8 mouse cellular contexts compared by ENCODE assay signal in genomic region chr9:66713135-66714021, GRCm38 (mm10). TPM values are rescaled to one million over a fixed set of nuclear protein-coding genes. Genes with fewer than 3 reads are reported as not detected.
DNase-seq lines count a peak whose midpoint lies in the region; ATAC-seq and TF ChIP-seq lines count a peak whose summit lies in the region.

Car12 (plus strand) TSS chr9:66713686.

- 9% methylated on average over 29 of the region's 29 CpGs for WGBS in thymus, adult 2 months

- H3K4me3 ChIP-seq in thymus, adult 2 months (ENCODE audit: control insufficient read depth, insufficient read depth, low read length), result peak within 1 kb of the TSS; percentile 49

- no peak for TF ChIP-seq POLR2A in thymus, adult 2 months (IDR thresholded peaks at IDR 0.05; ENCODE audit: control insufficient read depth, extremely low read depth, insufficient read depth, low read length, poor library complexity)

- peaks cover 12% of the 10 kb centered on the region for H3K4me1 ChIP-seq in thymus, adult 2 months (replicated peaks; ENCODE audit: control insufficient read depth, insufficient read depth, low read length)

- TF ChIP-seq CTCF in thymus, adult 2 months (IDR thresholded peaks at IDR 0.05; ENCODE audit: borderline replicate concordance, control insufficient read depth, extremely low read depth, insufficient read depth, low read length, poor library complexity), result no peak

- DNase-seq in adrenal gland, adult (ENCODE audit: inconsistent age in 2 of 2, low spot score in 1 of 2), result peak; percentile 32 to 59
- DNase-seq in adrenal gland, adult 18-20 months (ENCODE audit: low spot score in 2 of 2), result no peak
- DNase-seq in CD8-positive naive resting alpha-beta T cell, adult 2 months (ENCODE audit: low read depth in 2 of 2, low spot score in 2 of 2), result peak; percentile 19 to 50
- peak; percentile 76 for DNase-seq in embryo, embryonic 10 days (ENCODE audit: low spot score)
- DNase-seq in layer of hippocampus, postnatal 25 days (ENCODE audit: extremely low spot score in 1 of 2, low spot score in 1 of 2), result no peak
- peak; percentile 42 for DNase-seq in thymus, adult 2 months

- peak; percentile 47 to 74 for ATAC-seq in hematopoietic stem cell, adult 5-6 weeks (replicated peaks in 1 of 2; ENCODE audit: insufficient read depth in 1 of 2, low FRiP score in 2 of 2, low TSS enrichment in 1 of 2, low read depth in 1 of 2, poor library complexity in 2 of 2, severe bottlenecking in 2 of 2)
- peak; percentile 67 for ATAC-seq in megakaryocyte-erythroid progenitor cell, adult 5-6 weeks (replicated peaks; ENCODE audit: low FRiP score, low TSS enrichment, poor library complexity, severe bottlenecking)

- H3K27ac ChIP-seq in thymus, adult 2 months (ENCODE audit: control insufficient read depth, insufficient read depth, low read length), result no peak within 1 kb of the TSS

- no peaks in the 10 kb centered on the region for H3K27me3 ChIP-seq in thymus, adult 2 months (ENCODE audit: control insufficient read depth, insufficient read depth, low read length)

- no peaks in the 10 kb centered on the region for H3K36me3 ChIP-seq in thymus, adult 2 months (ENCODE audit: control insufficient read depth, insufficient read depth, low read length)

RNA-seq across cellular contexts. Expression of gene Car12, which starts in this region (rescaled TPM):
- under 1 TPM; 0.43 to 0.93 TPM for total RNA-seq in adrenal gland, adult 18-20 months (2021)
- 1.9 and 2.4 TPM in 2 replicates for total RNA-seq in hematopoietic stem cell, adult 5-6 weeks (2017)
- 10 to 100 TPM; 45.2 to 50.6 TPM for total RNA-seq in layer of hippocampus, postnatal 25 days (2021)
- total RNA-seq in megakaryocyte-erythroid progenitor cell, adult 5-6 weeks (2014; fragmentation: Nextera tagmentation), result not detected in 2 replicates
- total RNA-seq in megakaryocyte-erythroid progenitor cell, adult 5-6 weeks (2017), result 1.1 TPM in 1 of 2 replicates, not detected in the other
- 4.9 and 5.7 TPM in 2 replicates for polyA plus RNA-seq in thymus, adult 2 months (2012; rRNA removed)

Comparison
In these comparisons a context has a peak if more than half of its experiments do, and no peak if none do; other contexts are left out.
1. RNA of gene Car12 (total RNA-seq): 45.2 to 50.6 TPM in layer of hippocampus, postnatal 25 days; 1.9 to 2.4 TPM in hematopoietic stem cell, adult 5-6 weeks, 1.1 TPM in megakaryocyte-erythroid progenitor cell, adult 5-6 weeks and 0.43 to 0.93 TPM in adrenal gland, adult 18-20 months; every median in the first group is over 10 times any median in the second.
2. DNase-seq: peak in adrenal gland, adult (2 of 2), CD8-positive naive resting alpha-beta T cell, adult 2 months (2 of 2), embryo, embryonic 10 days (single experiment) and thymus, adult 2 months (single experiment); none in adrenal gland, adult 18-20 months (0 of 2) and layer of hippocampus, postnatal 25 days (0 of 2).